23 mouse cellular contexts compared by ENCODE assay signal in genomic region chr7:101616136-101616835, GRCm38 (mm10). TPM values are rescaled to one million over a fixed set of nuclear protein-coding genes. Genes with fewer than 3 reads are reported as not detected.
DNase-seq lines count a peak whose midpoint lies in the region; ATAC-seq and TF ChIP-seq lines count a peak whose summit lies in the region.
"Had no signal": no experiment of that assay in that cellular context is flagged by ENCODE, and none has a peak within 500 bp of the region (broad histone marks: within the 10 kb centered on the region; RNA-seq: fewer than 3 reads in every experiment).

No protein-coding gene starts in this region.

- no peak for DNase-seq in liver, embryonic 11.5 days (ENCODE audit: low spot score)
- DNase-seq in adipocyte (ENCODE audit: low spot score), result peak; percentile 3
- no peak for DNase-seq in thymus, postnatal 14 days
- DNase-seq in left cerebral cortex, adult 2 months (ENCODE audit: extremely low spot score in 1 of 2, low spot score in 2 of 2), result no peak
- DNase-seq: B cell, adult 2 months; cerebellum, adult 11 months; cerebellum, adult 8-10 months; gastrocnemius, postnatal 25 days; heart, postnatal 4 days had no signal

- H3K4me1 ChIP-seq in liver, embryonic 15.5 days (replicated peaks), result 0 out of 2 replicates have a peak, but pooled peaks cover 4% of the 10 kb centered on the region
- H3K4me1 ChIP-seq in liver, embryonic 11.5 days (replicated peaks; ENCODE audit: control insufficient read depth, insufficient read depth, low read length), result no peaks in the 10 kb centered on the region
- H3K4me1 ChIP-seq in intestine, embryonic 16.5 days (ENCODE audit: control insufficient read depth, insufficient read depth, low read length), result no peaks in the 10 kb centered on the region
- H3K4me1 ChIP-seq: embryonic facial prominence, embryonic 12.5 days; hindbrain, embryonic 12.5 days had no signal

- ATAC-seq in liver, embryonic 15.5 days (ENCODE audit: insufficient read depth), result peak; percentile 77
- ATAC-seq in liver, embryonic 11.5 days (replicated peaks; ENCODE audit: low FRiP score), result no peak
- peak; percentile 72 for ATAC-seq in intestine, embryonic 16.5 days
- ATAC-seq in megakaryocyte, adult 5-6 weeks (ENCODE audit: poor library complexity, severe bottlenecking), result no peak
- ATAC-seq: CD4-positive, CD25-positive, alpha-beta regulatory T cell, adult 4 months; forebrain, embryonic 14.5 days; hindbrain, embryonic 16.5 days had no signal

- no peaks in the 10 kb centered on the region for H3K9me3 ChIP-seq in liver, embryonic 15.5 days (replicated peaks)
- H3K9me3 ChIP-seq in liver, embryonic 11.5 days (ENCODE audit: control insufficient read depth, low read length), result no peaks in the 10 kb centered on the region
- no peaks in the 10 kb centered on the region for H3K9me3 ChIP-seq in intestine, embryonic 16.5 days (ENCODE audit: control insufficient read depth, low read length)
- H3K9me3 ChIP-seq: embryonic facial prominence, embryonic 12.5 days; G1E; heart, embryonic 13.5 days; hindbrain, embryonic 12.5 days had no signal

- WGBS in liver, embryonic 15.5 days (ENCODE audit: insufficient replicate concordance), result 55% methylated on average over 6 of the region's 6 CpGs
- WGBS in liver, embryonic 11.5 days, result 74% methylated on average over 6 of the region's 6 CpGs
- 58% methylated on average over 6 of the region's 6 CpGs for WGBS in intestine, embryonic 16.5 days

- no peak overlapping the region for H3K27ac ChIP-seq in liver, embryonic 15.5 days (replicated peaks)
- H3K27ac ChIP-seq in liver, embryonic 11.5 days (ENCODE audit: low read depth, low read length), result no peak overlapping the region
- 0 out of 2 replicates have a peak overlapping the region, but pooled peaks have one; percentile 5 for H3K27ac ChIP-seq in intestine, embryonic 16.5 days (ENCODE audit: low read length)
- H3K27ac ChIP-seq in left cerebral cortex, adult 2 months, result no peak overlapping the region
- H3K27ac ChIP-seq: embryonic facial prominence, embryonic 12.5 days; gastrocnemius, adult 2 months; heart, embryonic 13.5 days; hindbrain, embryonic 12.5 days had no signal

- no peaks in the 10 kb centered on the region for H3K36me3 ChIP-seq in liver, embryonic 15.5 days (replicated peaks)
- no peaks in the 10 kb centered on the region for H3K36me3 ChIP-seq in liver, embryonic 11.5 days (ENCODE audit: control insufficient read depth, insufficient read depth, low read length)
- no peaks in the 10 kb centered on the region for H3K36me3 ChIP-seq in intestine, embryonic 16.5 days (ENCODE audit: control insufficient read depth, insufficient read depth, low read length)
- H3K36me3 ChIP-seq: embryonic facial prominence, embryonic 12.5 days; G1E; heart, embryonic 13.5 days; hindbrain, embryonic 12.5 days had no signal

- intact Hi-C loops in left cerebral cortex, adult 2 months (cut with DNase I), result loop anchor here (5.0 to 10.0 kb wide), 2 partner anchors 189 to 311 kb away; partner anchors contain the start of gene Atg16l2

- no peak overlapping the region for H3K4me3 ChIP-seq in liver, embryonic 15.5 days (replicated peaks)
- H3K4me3 ChIP-seq in liver, embryonic 11.5 days (ENCODE audit: low read depth, low read length), result no peak overlapping the region
- H3K4me3 ChIP-seq in intestine, embryonic 16.5 days (ENCODE audit: low read length), result no peak overlapping the region
- H3K4me3 ChIP-seq in left cerebral cortex, adult 2 months, result no peak overlapping the region
- H3K4me3 ChIP-seq: embryonic facial prominence, embryonic 12.5 days; gastrocnemius, adult 2 months; heart, embryonic 13.5 days; hindbrain, embryonic 12.5 days had no signal

- no peak overlapping the region for H3K4me2 ChIP-seq in liver, embryonic 15.5 days
- no peak overlapping the region for H3K4me2 ChIP-seq in liver, embryonic 11.5 days
- H3K4me2 ChIP-seq in intestine, embryonic 16.5 days (ENCODE audit: low read depth, low read length), result no peak overlapping the region
- H3K4me2 ChIP-seq: embryonic facial prominence, embryonic 12.5 days; heart, embryonic 13.5 days; hindbrain, embryonic 12.5 days had no signal

- TF ChIP-seq CTCF in left cerebral cortex, adult 2 months (IDR thresholded peaks at IDR 0.05), result no peak

- H3K9ac ChIP-seq in liver, embryonic 15.5 days, result no peak overlapping the region
- no peak overlapping the region for H3K9ac ChIP-seq in liver, embryonic 11.5 days (ENCODE audit: low read depth, low read length)
- no peak overlapping the region for H3K9ac ChIP-seq in intestine, embryonic 16.5 days (ENCODE audit: low read depth, low read length)
- H3K9ac ChIP-seq: embryonic facial prominence, embryonic 12.5 days; heart, embryonic 13.5 days; hindbrain, embryonic 12.5 days had no signal

- H3K27me3 ChIP-seq in liver, embryonic 15.5 days, result no peaks in the 10 kb centered on the region
- H3K27me3 ChIP-seq in liver, embryonic 11.5 days (replicated peaks; ENCODE audit: control insufficient read depth, insufficient read depth, low read length), result no peaks in the 10 kb centered on the region
- no peaks in the 10 kb centered on the region for H3K27me3 ChIP-seq in intestine, embryonic 16.5 days (replicated peaks; ENCODE audit: control insufficient read depth, insufficient read depth, low read length)
- H3K27me3 ChIP-seq: embryonic facial prominence, embryonic 12.5 days; heart, embryonic 13.5 days; hindbrain, embryonic 12.5 days had no signal

RNA-seq across cellular contexts. Expression of gene Art2b, which starts 30.9 kb away (rescaled TPM):
- 0.03 TPM in 1 of 2 replicates, not detected in the other for polyA plus RNA-seq in liver, embryonic 15.5 days (2015; fragmentation: Nextera tagmentation; extraction: Ambion mirVana)
- polyA plus RNA-seq in liver, embryonic 11.5 days (2014; fragmentation: Nextera tagmentation; extraction: Ambion mirVana), result not detected in 2 replicates
- 0.43 and 0.56 TPM in 2 replicates for polyA plus RNA-seq in intestine, embryonic 16.5 days (2015; fragmentation: Nextera tagmentation; extraction: Ambion mirVana)
- total RNA-seq in megakaryocyte, adult 5-6 weeks (2015), result 0.21 and 0.36 TPM in 2 replicates
- 0.07 and 0.81 TPM in 2 replicates for total RNA-seq in megakaryocyte, adult 5-6 weeks (2017)
- total RNA-seq in left cerebral cortex, adult 2 months (2021), result not detected
- total RNA-seq: adrenal gland, postnatal 36 days; G1E; gastrocnemius, adult 2 months; gastrocnemius, postnatal 25 days; granulocyte monocyte progenitor cell, adult 5-6 weeks; heart, postnatal 4 days had no signal
- polyA plus RNA-seq: embryonic facial prominence, embryonic 12.5 days; forebrain, embryonic 14.5 days; G1E; heart, embryonic 13.5 days; heart, postnatal 0 days; hindbrain, embryonic 12.5 days; hindbrain, embryonic 16.5 days had no signal

RNA-seq across cellular contexts. Expression of gene Clpb, which starts 47.1 kb away (rescaled TPM):
- polyA plus RNA-seq in liver, embryonic 15.5 days (2015; fragmentation: Nextera tagmentation; extraction: Ambion mirVana), result 23.2 and 23.9 TPM in 2 replicates
- 51.3 and 54.7 TPM in 2 replicates for polyA plus RNA-seq in liver, embryonic 11.5 days (2014; fragmentation: Nextera tagmentation; extraction: Ambion mirVana)
- polyA plus RNA-seq in intestine, embryonic 16.5 days (2015; fragmentation: Nextera tagmentation; extraction: Ambion mirVana), result 52.7 and 53.3 TPM in 2 replicates
- 3.2 and 8.3 TPM in 2 replicates for total RNA-seq in megakaryocyte, adult 5-6 weeks (2015)
- total RNA-seq in megakaryocyte, adult 5-6 weeks (2017), result 12.2 and 18.4 TPM in 2 replicates
- total RNA-seq in left cerebral cortex, adult 2 months (2021), result 10 to 100 TPM; 55.6 to 57.1 TPM

Comparison
In these comparisons a context has a peak if more than half of its experiments do, and no peak if none do; other contexts are left out.
1. ATAC-seq: peak in liver, embryonic 15.5 days (single experiment) and intestine, embryonic 16.5 days (single experiment); none in liver, embryonic 11.5 days (single experiment) and megakaryocyte, adult 5-6 weeks (single experiment).